Mouse (Mus musculus): Measurements from ENCODE around the gene Nemp2.

DNA sequence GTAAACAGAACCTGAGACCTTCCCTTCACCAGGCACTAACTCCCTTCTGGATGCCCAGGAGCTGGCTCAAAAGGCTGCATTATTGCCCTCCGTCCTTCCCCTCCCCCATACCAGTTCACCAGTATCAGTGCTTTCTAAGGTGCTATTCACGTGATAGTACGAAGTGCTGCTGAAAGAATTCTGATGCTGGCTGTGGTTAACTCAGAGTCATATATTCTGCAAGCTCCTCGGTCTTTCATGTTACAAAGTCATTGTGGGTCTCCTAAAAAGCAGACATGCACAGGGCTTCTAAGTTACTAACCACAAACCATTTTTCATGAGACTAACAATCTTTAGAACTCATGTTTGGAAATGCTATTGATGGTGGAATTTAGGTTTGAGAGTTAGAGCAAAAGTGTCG, 19.6 kb downstream of the Nemp2 start:
- TF ChIP-seq POLR2A (IDR thresholded peaks at IDR 0.05; ENCODE audit: low read depth, low read length): no peak
- TF ChIP-seq CTCF (conservative IDR thresholded peaks at IDR 0.05; ENCODE audit: insufficient read depth, insufficient read length, low read depth, low read length): no peak

Measured in kidney, adult 2 months (tissue).